Mouse (Mus musculus) intestine, postnatal 0 days (tissue): Measurements from ENCODE around the gene Teddm1a. TPM values are rescaled to one million over a fixed set of nuclear protein-coding genes. Genes with fewer than 3 reads are reported as not detected.
"Not testable (repeated sequence)": the region's sequence is repeated elsewhere in the genome, so short reads cannot be mapped to it uniquely, and the experiment has no call there.

Source experiments
- ATAC-seq: fragments of 200-750 bp; cut with Nextera tagmentation; 2 replicates; pipeline ENCODE4 v1.8.0; 2017; ENCODE audit warnings: mild to moderate bottlenecking, moderate TSS enrichment, moderate library complexity
- H3K27ac ChIP-seq: fragments of 300-500 bp; sonication (generic); 2 replicates; pipeline ENCODE4 v1.5.1; 2014; ENCODE audit warnings: mild to moderate bottlenecking, low read depth, low read length, moderate library complexity
- H3K27me3 ChIP-seq: fragments of 300-500 bp; sonication (generic); replicated peaks from 2 replicates; pipeline ENCODE4 v1.6.1; 2014; ENCODE audit warnings: low read length, mixed read lengths; ENCODE audit not compliant: control insufficient read depth, insufficient read depth
- H3K36me3 ChIP-seq: fragments of 300-500 bp; sonication (generic); 2 replicates; pipeline ENCODE4 v1.6.1; 2014; ENCODE audit warnings: mild to moderate bottlenecking, moderate library complexity; ENCODE audit not compliant: control insufficient read depth, insufficient read depth
- H3K4me1 ChIP-seq: fragments of 300-500 bp; sonication (generic); replicated peaks from 2 replicates; pipeline ENCODE4 v1.6.1; 2014; ENCODE audit warnings: antibody characterized with exemption, low read length, mixed read lengths; ENCODE audit not compliant: control insufficient read depth, insufficient read depth
- H3K4me2 ChIP-seq: fragments of 300-500 bp; sonication (generic); replicated peaks from 2 replicates; pipeline ENCODE4 v1.6.1; 2014; ENCODE audit warnings: low read depth, mild to moderate bottlenecking, moderate library complexity
- H3K4me3 ChIP-seq: fragments of 300-500 bp; sonication (generic); 2 replicates; pipeline ENCODE4 v1.5.1; 2014; ENCODE audit warnings: low read depth, low read length
- H3K9ac ChIP-seq: fragments of 300-500 bp; sonication (generic); 2 replicates; pipeline ENCODE4 v1.6.1; 2014; ENCODE audit warnings: mild to moderate bottlenecking, low read depth, low read length
- H3K9me3 ChIP-seq: fragments of 300-500 bp; sonication (generic); 2 replicates; pipeline ENCODE4 v1.6.1; 2016; ENCODE audit warnings: mixed run types; ENCODE audit not compliant: control insufficient read depth
- CTCF ChIP-seq: sonication (generic); IDR thresholded peaks from 2 replicates; pipeline ENCODE4 v1.5.1; 2016; ENCODE audit warnings: low read depth, mild to moderate bottlenecking, control low read depth, antibody characterized with exemption, moderate library complexity
- WGBS: fragments of 180-500 bp; shearing (Covaris S2); extraction: QIAGEN DNeasy Blood & Tissue Kit; methylation state at CpG from one replicate; pipeline ENCODE4 v1.1.7; 2014; 5-methylcytosine and 5-hydroxymethylcytosine counted together
- polyA plus RNA-seq: library from polyadenylated mRNA; unstranded; fragments of >200 nt; fragmentation: Nextera tagmentation; extraction: Ambion mirVana; gene quantifications from 2 replicates; pipeline ENCODE4 v1.2.1, GENCODE M21; 2015

The Teddm1a gene
- not detected in 2 replicates for polyA plus RNA-seq

DNA sequence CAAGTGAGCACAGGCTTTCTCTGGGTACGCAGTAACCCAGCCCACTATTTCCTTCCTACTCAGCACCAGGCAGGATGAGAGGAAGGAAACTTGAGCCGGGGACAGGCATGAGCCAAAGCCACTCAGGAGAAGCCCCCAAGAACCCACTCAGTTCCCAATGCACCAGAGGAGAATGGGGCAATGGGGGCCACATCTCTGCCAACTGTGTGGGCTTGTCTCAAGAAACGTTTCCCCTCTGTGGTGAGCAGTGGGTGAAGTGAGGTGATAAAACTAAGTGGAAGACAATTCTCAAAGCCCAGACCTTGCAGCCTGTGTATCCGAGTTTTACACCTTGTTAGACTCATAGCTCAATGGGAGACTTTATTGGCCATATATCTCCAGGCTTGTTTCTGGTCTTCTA, at the start of gene Teddm1a:
Gene Teddm1a, plus strand, starts transcription at position 301 of the 400 bp plus-strand sequence.
- WGBS = 66% methylated on average over 4 of the region's 4 CpGs
- Histone ChIP-seq H3K36me3 (no peaks in the 10 kb centered on the region), H3K27me3 (no peaks in the 10 kb centered on the region), H3K27ac (no peak within 1 kb of the TSS), H3K4me2 (no peak within 1 kb of the TSS), H3K4me3 (no peak within 1 kb of the TSS), H3K9me3 (no peaks in the 10 kb centered on the region), H3K4me1 (no peaks in the 10 kb centered on the region), H3K9ac (no peak within 1 kb of the TSS)
- ATAC-seq = no peak
- no peak for TF ChIP-seq CTCF

DNA sequence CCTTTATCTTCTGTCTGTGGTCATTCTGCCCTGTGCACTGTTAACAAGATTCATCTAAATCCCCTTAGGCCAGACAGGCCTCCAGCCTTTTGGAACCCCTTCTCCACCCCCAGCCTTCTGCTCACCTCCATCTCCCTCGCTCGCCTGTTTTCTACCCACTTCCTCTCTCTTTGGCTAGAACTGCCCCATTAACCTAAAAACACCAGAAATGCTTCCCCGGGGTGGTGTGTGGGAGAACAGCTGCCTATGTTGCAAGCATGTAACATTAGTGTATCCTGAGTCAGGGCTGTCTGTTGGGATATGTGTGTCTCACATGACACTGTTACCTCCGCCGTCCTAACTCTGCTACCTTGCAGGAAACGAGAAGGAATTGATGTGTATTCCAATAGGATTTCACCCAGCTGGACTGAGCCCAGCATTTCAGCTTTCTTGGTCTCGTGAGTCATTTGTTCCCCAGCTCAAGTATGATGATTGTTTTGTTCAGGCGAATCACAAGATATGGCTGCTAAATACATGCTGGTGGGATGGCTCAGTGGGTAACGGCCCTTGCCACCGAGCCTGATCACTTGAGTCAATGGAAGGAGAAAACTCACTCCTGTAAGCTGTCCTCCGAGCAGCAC, 49.3 kb upstream of the Teddm1a start:
- ATAC-seq = no peak
- Histone ChIP-seq H3K27me3 (no peaks in the 10 kb centered on the region), H3K9ac (no peak overlapping the region), H3K4me2 (no peak overlapping the region), H3K36me3 (no peaks in the 10 kb centered on the region), H3K27ac (no peak overlapping the region), H3K4me1 (no peaks in the 10 kb centered on the region), H3K4me3 (no peak overlapping the region), H3K9me3 (no peaks in the 10 kb centered on the region)
- TF ChIP-seq CTCF = no peak
- WGBS = 85% methylated on average over 11 of the region's 11 CpGs

DNA sequence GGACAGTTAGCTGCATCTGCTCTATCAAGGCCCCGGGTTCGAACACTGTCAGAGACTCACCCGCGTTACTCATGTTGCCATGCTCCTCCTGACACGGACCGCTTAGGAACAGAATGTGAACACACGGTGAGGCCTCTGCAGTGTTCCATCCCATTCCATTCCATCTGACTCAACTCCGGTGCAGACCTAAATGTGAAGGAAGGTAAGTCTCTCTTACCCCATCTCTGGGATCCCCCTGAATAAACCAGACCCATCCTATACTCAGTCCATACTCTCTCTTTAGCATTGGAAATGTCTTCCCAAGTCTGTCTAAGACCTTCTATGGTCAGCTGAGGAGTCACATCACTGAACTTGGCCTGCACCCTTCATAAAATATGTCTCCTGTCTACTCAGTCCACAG, 47.5 kb upstream of the Teddm1a start, which contains the start of gene Rgsl1:
Gene Rgsl1, minus strand, starts transcription at position 101 of the 400 bp plus-strand sequence.
- Histone ChIP-seq H3K9ac (no peak within 1 kb of the TSS), H3K4me2 (no peak within 1 kb of the TSS), H3K4me1 (no peaks in the 10 kb centered on the region), H3K9me3 (no peaks in the 10 kb centered on the region), H3K27me3 (no peaks in the 10 kb centered on the region), H3K27ac (no peak within 1 kb of the TSS), H3K4me3 (no peak within 1 kb of the TSS), H3K36me3 (no peaks in the 10 kb centered on the region)
- 96% methylated on average over 8 of the region's 8 CpGs for WGBS
- no peak for ATAC-seq
- TF ChIP-seq CTCF = no peak

DNA sequence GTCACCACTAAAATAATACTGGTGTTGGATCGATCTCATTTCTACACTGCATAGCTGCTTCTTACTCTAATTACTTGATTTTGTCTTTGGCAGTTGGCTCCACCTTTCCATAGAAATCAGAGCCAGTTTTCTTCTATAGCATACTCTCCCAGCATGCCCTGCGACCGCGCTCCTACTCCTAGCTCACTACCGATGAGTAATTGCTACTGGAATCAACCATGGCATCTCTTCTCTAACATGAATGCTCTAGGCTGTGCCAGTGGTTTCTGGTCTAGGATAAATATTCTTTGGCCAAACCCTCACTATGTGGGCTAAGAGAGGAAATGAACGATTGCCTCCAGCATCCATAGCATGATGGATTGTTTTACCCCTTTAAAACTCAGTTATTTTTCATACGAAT, 45.1 kb upstream of the Teddm1a start:
- ATAC-seq = no peak
- WGBS = 82% methylated on average over 7 of the region's 7 CpGs

DNA sequence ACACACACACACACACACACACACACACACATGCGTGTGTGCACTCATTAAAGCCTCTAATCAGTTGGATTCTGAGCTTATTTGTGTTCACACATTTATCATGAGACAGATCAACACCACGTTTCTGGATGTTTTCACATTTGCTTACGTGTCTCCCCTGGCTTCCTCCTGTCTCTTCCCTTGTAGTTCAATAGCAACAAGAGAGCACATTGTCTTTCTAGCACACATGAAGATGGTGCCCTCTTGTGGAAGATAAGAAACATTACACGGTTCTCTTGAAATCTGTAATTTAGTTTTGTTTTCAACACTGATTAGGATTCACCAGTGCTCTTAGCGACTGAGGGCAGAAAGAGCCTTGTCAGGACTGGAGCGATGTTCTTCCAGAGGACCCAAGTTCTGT, 44.7 kb upstream of the Teddm1a start:
- H3K4me1 ChIP-seq = no peaks in the 10 kb centered on the region
- H3K4me2 ChIP-seq = no peak overlapping the region
- 20% methylated on average over 6 of the region's 6 CpGs for WGBS
- ATAC-seq = no peak
- no peaks in the 10 kb centered on the region for H3K36me3 ChIP-seq
- no peak overlapping the region for H3K9ac ChIP-seq
- H3K9me3 ChIP-seq = no peaks in the 10 kb centered on the region
- no peaks in the 10 kb centered on the region for H3K27me3 ChIP-seq
- no peak overlapping the region for H3K27ac ChIP-seq
- no peak overlapping the region for H3K4me3 ChIP-seq
- peak; percentile 92 for TF ChIP-seq CTCF

More for the DNA sequence above, 45.1 kb upstream of the Teddm1a start:
- Histone ChIP-seq H3K27ac (no peak overlapping the region), H3K9ac (no peak overlapping the region), H3K9me3 (no peaks in the 10 kb centered on the region), H3K4me1 (no peaks in the 10 kb centered on the region), H3K36me3 (no peaks in the 10 kb centered on the region), H3K27me3 (no peaks in the 10 kb centered on the region), H3K4me3 (no peak overlapping the region), H3K4me2 (no peak overlapping the region)
- TF ChIP-seq CTCF = no peak

DNA sequence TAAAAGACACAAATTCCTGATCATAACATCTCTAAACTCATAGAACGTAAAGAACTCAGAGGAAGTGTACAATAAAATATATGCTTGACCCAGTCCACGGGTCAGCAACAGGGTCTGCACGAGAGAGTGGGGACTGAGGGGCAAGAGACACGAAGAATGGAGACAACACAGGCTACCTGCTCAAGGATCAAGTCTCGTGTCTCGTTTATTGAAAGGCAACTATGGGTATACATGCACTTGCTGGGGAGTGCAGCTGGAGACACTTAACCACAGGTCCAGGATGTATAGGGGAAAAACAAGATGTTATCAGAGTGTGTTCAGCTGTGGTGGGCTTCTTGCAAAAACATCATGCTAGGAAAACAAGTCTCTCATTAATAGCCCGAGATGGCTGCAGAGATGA, 38.8 kb upstream of the Teddm1a start:
- not testable (repeated sequence) for H3K9ac ChIP-seq, H3K4me2 ChIP-seq, H3K9me3 ChIP-seq, H3K4me1 ChIP-seq, H3K4me3 ChIP-seq, ATAC-seq, H3K27me3 ChIP-seq, H3K27ac ChIP-seq, H3K36me3 ChIP-seq
- WGBS = 63% methylated on average over 7 of the region's 7 CpGs

DNA sequence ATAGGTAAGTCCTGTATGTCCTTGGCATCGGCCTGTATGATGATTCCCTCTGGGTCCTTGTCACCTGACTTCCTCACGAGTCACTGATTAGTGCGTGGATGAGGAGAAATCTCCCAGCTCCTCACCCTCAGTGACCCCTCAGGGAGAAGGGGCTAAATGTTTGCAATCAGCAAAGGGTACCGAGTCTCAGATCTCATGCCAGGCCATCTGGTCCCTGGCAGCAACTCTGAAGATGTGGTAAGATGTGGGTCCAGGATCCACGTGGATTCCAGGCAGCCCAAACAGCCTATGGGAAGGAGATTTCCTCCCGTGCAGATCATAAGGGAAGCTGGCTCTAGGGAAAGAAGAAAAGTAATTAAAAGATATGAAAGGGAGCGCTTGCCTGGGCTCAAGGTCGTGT, 35.6 kb upstream of the Teddm1a start:
- TF ChIP-seq CTCF = no peak
- no peaks in the 10 kb centered on the region for H3K36me3 ChIP-seq
- H3K27me3 ChIP-seq = no peaks in the 10 kb centered on the region
- 63% methylated on average over 8 of the region's 8 CpGs for WGBS
- no peaks in the 10 kb centered on the region for H3K9me3 ChIP-seq
- H3K4me1 ChIP-seq = no peaks in the 10 kb centered on the region
- H3K4me3 ChIP-seq = no peak overlapping the region
- no peak overlapping the region for H3K27ac ChIP-seq
- no peak overlapping the region for H3K9ac ChIP-seq
- no peak overlapping the region for H3K4me2 ChIP-seq
- no peak for ATAC-seq
